ENCODE assay signal across 29 mouse cellular contexts in genomic region chr11:105667879-105668278, GRCm38 (mm10).
"Had no signal": no experiment of that assay in that cellular context is flagged by ENCODE, and none has a peak within 500 bp of the region (broad histone marks: within the 10 kb centered on the region; RNA-seq: fewer than 3 reads in every experiment).

No protein-coding gene starts in this region.

- H3K4me2 ChIP-seq: embryonic facial prominence, embryonic 12.5 days; embryonic facial prominence, embryonic 13.5 days; embryonic facial prominence, embryonic 15.5 days; forebrain, embryonic 12.5 days; forebrain, embryonic 13.5 days; forebrain, embryonic 15.5 days had no signal

- H3K36me3 ChIP-seq: embryonic facial prominence, embryonic 10.5 days; embryonic facial prominence, embryonic 12.5 days; embryonic facial prominence, embryonic 13.5 days; embryonic facial prominence, embryonic 15.5 days; forebrain, embryonic 10.5 days; forebrain, embryonic 12.5 days; forebrain, embryonic 15.5 days had no signal

- DNase-seq: cerebellum, adult 18-20 months; cerebellum, adult 2 months; cerebellum, adult 8-10 months; cerebellum, adult 9-10 months; cerebellum, adult 9-11 months; cerebellum, postnatal 10 days; cerebellum, postnatal 14 days; cerebellum, postnatal 25 days; cerebellum, postnatal 36 days; forebrain, postnatal 0 days; gastrocnemius, adult 2 months; gastrocnemius, postnatal 10 days; gastrocnemius, postnatal 14 days; gastrocnemius, postnatal 25 days; gastrocnemius, postnatal 36 days; heart, adult 11 months; heart, adult 18-20 months; heart, adult 2 months had no signal

- H3K4me3 ChIP-seq: embryonic facial prominence, embryonic 10.5 days; embryonic facial prominence, embryonic 12.5 days; embryonic facial prominence, embryonic 13.5 days; embryonic facial prominence, embryonic 15.5 days; erythroblast, embryonic 14.5 days; forebrain, embryonic 10.5 days; forebrain, embryonic 12.5 days; forebrain, embryonic 13.5 days; forebrain, embryonic 15.5 days; gastrocnemius, adult 2 months; heart, adult 2 months had no signal

- ATAC-seq: forebrain, embryonic 13.5 days; forebrain, embryonic 14.5 days; forebrain, embryonic 15.5 days; forebrain, embryonic 16.5 days; forebrain, postnatal 0 days had no signal

- H3K27me3 ChIP-seq: embryonic facial prominence, embryonic 12.5 days; embryonic facial prominence, embryonic 13.5 days; embryonic facial prominence, embryonic 15.5 days; forebrain, embryonic 12.5 days; forebrain, embryonic 13.5 days; forebrain, embryonic 15.5 days had no signal

- H3K9me3 ChIP-seq: embryonic facial prominence, embryonic 10.5 days; embryonic facial prominence, embryonic 12.5 days; embryonic facial prominence, embryonic 13.5 days; embryonic facial prominence, embryonic 15.5 days; forebrain, embryonic 10.5 days; forebrain, embryonic 12.5 days; forebrain, embryonic 13.5 days; forebrain, embryonic 15.5 days had no signal

- H3K4me1 ChIP-seq: embryonic facial prominence, embryonic 10.5 days; embryonic facial prominence, embryonic 12.5 days; embryonic facial prominence, embryonic 13.5 days; embryonic facial prominence, embryonic 15.5 days; forebrain, embryonic 10.5 days; forebrain, embryonic 12.5 days; forebrain, embryonic 13.5 days; forebrain, embryonic 15.5 days had no signal

- H3K27ac ChIP-seq: embryonic facial prominence, embryonic 10.5 days; embryonic facial prominence, embryonic 12.5 days; embryonic facial prominence, embryonic 13.5 days; embryonic facial prominence, embryonic 15.5 days; forebrain, embryonic 10.5 days; forebrain, embryonic 12.5 days; forebrain, embryonic 13.5 days; forebrain, embryonic 15.5 days; gastrocnemius, adult 2 months; heart, adult 2 months had no signal

- H3K9ac ChIP-seq: embryonic facial prominence, embryonic 12.5 days; embryonic facial prominence, embryonic 13.5 days; embryonic facial prominence, embryonic 15.5 days; forebrain, embryonic 12.5 days; forebrain, embryonic 13.5 days; forebrain, embryonic 15.5 days; forebrain, postnatal 0 days had no signal
